ENCODE assay signal across 9 mouse cellular contexts in the genomic region with DNA sequence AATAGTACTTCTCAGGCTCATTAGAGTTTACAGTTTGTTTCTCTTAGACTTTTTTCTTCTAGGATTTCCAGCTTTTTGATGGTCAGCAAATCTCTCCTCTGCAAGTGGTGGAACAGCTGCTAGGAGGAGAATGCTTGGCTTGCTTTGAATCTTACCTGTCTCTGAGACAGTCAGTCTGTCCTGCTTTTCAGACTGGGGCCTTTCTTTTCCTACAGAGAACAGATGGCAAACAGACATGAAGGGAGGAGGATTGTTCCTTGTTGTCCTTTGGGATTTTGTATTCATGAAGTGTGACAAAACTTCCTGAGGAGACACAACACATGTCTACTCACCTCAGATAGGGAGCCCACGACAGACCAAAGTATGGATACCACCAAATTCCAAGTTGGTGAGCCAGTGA. TPM values are rescaled to one million over a fixed set of nuclear protein-coding genes. Genes with fewer than 3 reads are reported as not detected.
A peak's percentile ranks its signal among the peaks of the same experiment; 100 is the strongest.
DNase-seq lines count a peak whose midpoint lies in the region; ATAC-seq and TF ChIP-seq lines count a peak whose summit lies in the region.
"Had no signal": no experiment of that assay in that cellular context is flagged by ENCODE, and none has a peak within 500 bp of the region (broad histone marks: within the 10 kb centered on the region; RNA-seq: fewer than 3 reads in every experiment).

No protein-coding gene starts in this region.

- no peak overlapping the region for H3K4me3 ChIP-seq in kidney, embryonic 14.5 days (ENCODE audit: low read length)
- H3K4me3 ChIP-seq in cortical plate, adult 2 months (ENCODE audit: insufficient read depth, low read length), result no peak overlapping the region
- no peak overlapping the region for H3K4me3 ChIP-seq in forebrain, postnatal 0 days (ENCODE audit: low read depth, low read length)
- no peak overlapping the region for H3K4me3 ChIP-seq in midbrain, embryonic 16.5 days (ENCODE audit: low read depth, low read length)
- H3K4me3 ChIP-seq: heart, embryonic 12.5 days had no signal

- no peak overlapping the region; the same call in 1 of the 2 replicates for H3K4me2 ChIP-seq in kidney, embryonic 14.5 days (replicated peaks; ENCODE audit: low read depth, low read length)
- no peak overlapping the region for H3K4me2 ChIP-seq in forebrain, postnatal 0 days (ENCODE audit: low read depth)
- no peak overlapping the region for H3K4me2 ChIP-seq in midbrain, embryonic 16.5 days (ENCODE audit: low read length)
- H3K4me2 ChIP-seq: heart, embryonic 12.5 days had no signal

- H3K4me1 ChIP-seq in kidney, embryonic 14.5 days (ENCODE audit: control insufficient read depth, insufficient read depth, low read length), result 0 out of 2 replicates have a peak, but pooled peaks cover 5% of the 10 kb centered on the region
- H3K4me1 ChIP-seq in cortical plate, adult 2 months (ENCODE audit: control insufficient read depth, insufficient read depth, low read length), result peaks cover 2% of the 10 kb centered on the region; the same call in 1 of the 2 replicates
- peaks cover 4% of the 10 kb centered on the region; the same call in 1 of the 2 replicates for H3K4me1 ChIP-seq in forebrain, postnatal 0 days (ENCODE audit: insufficient read depth)
- H3K4me1 ChIP-seq in midbrain, embryonic 16.5 days (ENCODE audit: control insufficient read depth, insufficient read depth, low read length), result peaks cover 14% of the 10 kb centered on the region

- H3K36me3 ChIP-seq in kidney, embryonic 14.5 days (ENCODE audit: control insufficient read depth, insufficient read depth, low read length), result peaks cover 3% of the 10 kb centered on the region; the same call in 1 of the 2 replicates
- H3K36me3 ChIP-seq in forebrain, postnatal 0 days (ENCODE audit: insufficient read depth), result no peaks in the 10 kb centered on the region
- H3K36me3 ChIP-seq in midbrain, embryonic 16.5 days (ENCODE audit: control insufficient read depth, insufficient read depth, low read length), result no peaks in the 10 kb centered on the region

- H3K9ac ChIP-seq in kidney, embryonic 14.5 days (ENCODE audit: low read depth, low read length), result no peak overlapping the region
- H3K9ac ChIP-seq in forebrain, postnatal 0 days, result no peak overlapping the region
- H3K9ac ChIP-seq in midbrain, embryonic 16.5 days (ENCODE audit: low read depth, low read length), result no peak overlapping the region
- H3K9ac ChIP-seq: heart, embryonic 12.5 days had no signal

- DNase-seq in kidney, adult 9 months, result no peak
- no peak for DNase-seq in forebrain, postnatal 0 days
- DNase-seq in adrenal gland, postnatal 4 days (ENCODE audit: low spot score in 2 of 2), result no peak
- no peak for DNase-seq in spleen, postnatal 36 days (ENCODE audit: low spot score in 2 of 2)

- no peaks in the 10 kb centered on the region for H3K27me3 ChIP-seq in kidney, embryonic 14.5 days (ENCODE audit: control insufficient read depth, insufficient read depth, low read length)
- H3K27me3 ChIP-seq in forebrain, postnatal 0 days (ENCODE audit: insufficient read depth, low read length), result no peaks in the 10 kb centered on the region
- H3K27me3 ChIP-seq in midbrain, embryonic 16.5 days (ENCODE audit: control insufficient read depth, insufficient read depth, low read depth, low read length), result no peaks in the 10 kb centered on the region
- H3K27me3 ChIP-seq: heart, embryonic 12.5 days had no signal

- no peak for ATAC-seq in kidney, embryonic 14.5 days (ENCODE audit: low FRiP score, low TSS enrichment)
- no peak for ATAC-seq in forebrain, postnatal 0 days
- ATAC-seq in midbrain, embryonic 16.5 days, result no peak
- no peak for ATAC-seq in erythroid progenitor cell, adult 5-6 weeks (replicated peaks; ENCODE audit: low FRiP score, poor library complexity, severe bottlenecking)

- 0 out of 2 replicates have a peak overlapping the region, but pooled peaks have one; percentile 42 for H3K27ac ChIP-seq in kidney, embryonic 14.5 days (ENCODE audit: low read depth, low read length)
- H3K27ac ChIP-seq in cortical plate, adult 2 months (ENCODE audit: insufficient read depth, low read length), result peak overlapping the region; percentile 78; the same call in 1 of the 2 replicates
- peak overlapping the region; percentile 41; the same call in 1 of the 2 replicates for H3K27ac ChIP-seq in forebrain, postnatal 0 days (ENCODE audit: low read depth, low read length)
- peak overlapping the region; percentile 17; the same call in 1 of the 2 replicates for H3K27ac ChIP-seq in midbrain, embryonic 16.5 days (ENCODE audit: low read length)

- H3K9me3 ChIP-seq in kidney, embryonic 14.5 days (ENCODE audit: control insufficient read depth, low read length), result no peaks in the 10 kb centered on the region
- H3K9me3 ChIP-seq in forebrain, postnatal 0 days (ENCODE audit: low read length), result no peaks in the 10 kb centered on the region
- no peaks in the 10 kb centered on the region for H3K9me3 ChIP-seq in midbrain, embryonic 16.5 days (replicated peaks; ENCODE audit: control insufficient read depth, low read length, poor library complexity, severe bottlenecking)
- H3K9me3 ChIP-seq: heart, embryonic 12.5 days had no signal

- TF ChIP-seq CTCF in cortical plate, adult 2 months (IDR thresholded peaks at IDR 0.05; ENCODE audit: extremely low read depth, insufficient read depth, low read length), result no peak
- TF ChIP-seq CTCF in forebrain, postnatal 0 days (IDR thresholded peaks at IDR 0.05; ENCODE audit: low read depth), result no peak

- TF ChIP-seq POLR2A in cortical plate, adult 2 months (IDR thresholded peaks at IDR 0.05; ENCODE audit: extremely low read depth, insufficient read depth, low read length), result no peak

- 85% methylated on average over 1 of the region's 1 CpGs for WGBS in kidney, embryonic 14.5 days
- WGBS in forebrain, postnatal 0 days, result 45% methylated on average over 1 of the region's 1 CpGs
- 40% methylated on average over 1 of the region's 1 CpGs for WGBS in midbrain, embryonic 16.5 days

RNA-seq across cellular contexts. Expression of a gene that starts 21.6 kb away (rescaled TPM):
- 52.9 and 53.2 TPM in 2 replicates for polyA plus RNA-seq in kidney, embryonic 14.5 days (2014; fragmentation: Nextera tagmentation; extraction: Ambion mirVana)
- 19.0 and 20.2 TPM in 2 replicates for polyA plus RNA-seq in cortical plate, adult 2 months (2012; rRNA removed)
- total RNA-seq in forebrain, postnatal 0 days (2014; rRNA removed), result 21.8 and 24.7 TPM in 2 replicates
- 54.1 and 59.9 TPM in 2 replicates for polyA plus RNA-seq in forebrain, postnatal 0 days (2015; fragmentation: Nextera tagmentation; extraction: Ambion mirVana)
- 48.9 and 49.8 TPM in 2 replicates for polyA plus RNA-seq in midbrain, embryonic 16.5 days (2015; fragmentation: Nextera tagmentation; extraction: Ambion mirVana)
- total RNA-seq in erythroid progenitor cell, adult 5-6 weeks (2015; ENCODE audit: low replicate concordance), result 5.0 and 7.9 TPM in 2 replicates
- total RNA-seq in erythroid progenitor cell, adult 5-6 weeks (2017; ENCODE audit: low replicate concordance), result 7.8 and 9.6 TPM in 2 replicates
- 10 to 100 TPM; 32.9 to 34.1 TPM for total RNA-seq in adrenal gland, postnatal 4 days (2021)

RNA-seq across cellular contexts. Expression of a gene that starts 45.7 kb away (rescaled TPM):
- 4.5 and 7.6 TPM in 2 replicates for polyA plus RNA-seq in kidney, embryonic 14.5 days (2014; fragmentation: Nextera tagmentation; extraction: Ambion mirVana)
- 44.6 and 50.1 TPM in 2 replicates for polyA plus RNA-seq in cortical plate, adult 2 months (2012; rRNA removed)
- total RNA-seq in forebrain, postnatal 0 days (2014; rRNA removed), result 45.4 and 53.2 TPM in 2 replicates
- polyA plus RNA-seq in forebrain, postnatal 0 days (2015; fragmentation: Nextera tagmentation; extraction: Ambion mirVana), result 19.6 and 22.9 TPM in 2 replicates
- 22.0 and 25.1 TPM in 2 replicates for polyA plus RNA-seq in midbrain, embryonic 16.5 days (2015; fragmentation: Nextera tagmentation; extraction: Ambion mirVana)
- total RNA-seq in erythroid progenitor cell, adult 5-6 weeks (2015; ENCODE audit: low replicate concordance), result 9.0 and 9.2 TPM in 2 replicates
- 20.5 and 23.7 TPM in 2 replicates for total RNA-seq in erythroid progenitor cell, adult 5-6 weeks (2017; ENCODE audit: low replicate concordance)
- 10 to 100 TPM; 27.0 to 32.6 TPM for total RNA-seq in adrenal gland, postnatal 4 days (2021)

RNA-seq across cellular contexts. Expression of a gene that starts 46.6 kb away (rescaled TPM):
- 83.9 and 101 TPM in 2 replicates for polyA plus RNA-seq in kidney, embryonic 14.5 days (2014; fragmentation: Nextera tagmentation; extraction: Ambion mirVana)
- 68.1 and 73.8 TPM in 2 replicates for polyA plus RNA-seq in cortical plate, adult 2 months (2012; rRNA removed)
- total RNA-seq in forebrain, postnatal 0 days (2014; rRNA removed), result 33.1 and 33.4 TPM in 2 replicates
- polyA plus RNA-seq in forebrain, postnatal 0 days (2015; fragmentation: Nextera tagmentation; extraction: Ambion mirVana), result 43.3 and 44.1 TPM in 2 replicates
- polyA plus RNA-seq in midbrain, embryonic 16.5 days (2015; fragmentation: Nextera tagmentation; extraction: Ambion mirVana), result 46.9 and 51.4 TPM in 2 replicates
- 568 and 832 TPM in 2 replicates for total RNA-seq in erythroid progenitor cell, adult 5-6 weeks (2015; ENCODE audit: low replicate concordance)
- total RNA-seq in erythroid progenitor cell, adult 5-6 weeks (2017; ENCODE audit: low replicate concordance), result 532 and 823 TPM in 2 replicates
- 100 to 1,000 TPM; 136 to 141 TPM for total RNA-seq in adrenal gland, postnatal 4 days (2021)

RNA-seq across cellular contexts. Expression of a gene that starts 55.1 kb away (rescaled TPM):
- polyA plus RNA-seq in kidney, embryonic 14.5 days (2014; fragmentation: Nextera tagmentation; extraction: Ambion mirVana), result 6.0 and 7.6 TPM in 2 replicates
- polyA plus RNA-seq in cortical plate, adult 2 months (2012; rRNA removed), result 1.5 and 1.8 TPM in 2 replicates
- 4.0 and 8.6 TPM in 2 replicates for total RNA-seq in forebrain, postnatal 0 days (2014; rRNA removed)
- polyA plus RNA-seq in forebrain, postnatal 0 days (2015; fragmentation: Nextera tagmentation; extraction: Ambion mirVana), result 0.96 and 1.9 TPM in 2 replicates
- 7.4 and 9.5 TPM in 2 replicates for polyA plus RNA-seq in midbrain, embryonic 16.5 days (2015; fragmentation: Nextera tagmentation; extraction: Ambion mirVana)
- total RNA-seq in erythroid progenitor cell, adult 5-6 weeks (2015; ENCODE audit: low replicate concordance), result not detected in 2 replicates
- total RNA-seq in erythroid progenitor cell, adult 5-6 weeks (2017; ENCODE audit: low replicate concordance), result 0.30 TPM in 1 of 2 replicates, not detected in the other
- total RNA-seq in adrenal gland, postnatal 4 days (2021), result 10 to 100 TPM; 13.3 to 14.2 TPM

Comparison
In these comparisons a context has a peak if more than half of its experiments do, and no peak if none do; other contexts are left out.
1. H3K27ac ChIP-seq: peak in every context shown above with its lines; median percentile 78 in cortical plate, adult 2 months; 42 in kidney, embryonic 14.5 days; 41 in forebrain, postnatal 0 days; 17 in midbrain, embryonic 16.5 days.